ENCODE assay signal across 20 mouse cellular contexts in the genomic region with DNA sequence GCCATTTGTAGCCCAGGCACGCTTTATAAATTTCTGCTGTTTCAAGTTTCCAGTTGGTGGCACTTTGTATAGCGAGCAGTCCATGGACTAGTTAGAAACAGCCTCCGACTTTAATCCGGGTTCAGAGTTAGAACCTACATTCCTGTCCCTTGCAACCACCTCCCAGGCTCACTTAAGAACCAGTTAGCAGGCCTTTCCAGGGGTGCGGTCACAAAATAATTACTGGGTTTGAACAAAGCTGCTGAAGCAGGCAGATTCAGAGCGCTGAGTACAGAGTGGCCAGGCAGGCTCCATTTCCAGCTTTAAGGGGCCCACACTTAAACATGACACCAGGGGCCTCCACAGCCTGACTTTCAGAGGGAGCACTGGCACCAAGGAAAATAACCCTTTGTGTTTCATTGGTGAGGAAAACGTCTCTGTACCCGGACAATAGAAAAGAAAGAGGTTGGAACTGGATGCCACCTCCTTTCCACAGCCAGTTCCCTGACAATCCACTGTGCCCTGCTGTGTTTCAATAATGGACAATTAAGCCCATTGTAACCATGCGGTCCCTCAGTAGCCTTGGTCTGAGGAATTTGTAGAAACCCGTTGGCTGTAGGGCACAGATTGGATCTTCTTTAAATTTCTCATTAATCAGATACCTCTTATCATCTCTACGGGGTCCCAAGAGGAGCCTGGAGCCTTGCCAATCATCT. TPM values are rescaled to one million over a fixed set of nuclear protein-coding genes. Genes with fewer than 3 reads are reported as not detected.
A peak's percentile ranks its signal among the peaks of the same experiment; 100 is the strongest.
DNase-seq lines count a peak whose midpoint lies in the region; ATAC-seq and TF ChIP-seq lines count a peak whose summit lies in the region.
"Had no signal": no experiment of that assay in that cellular context is flagged by ENCODE, and none has a peak within 500 bp of the region (broad histone marks: within the 10 kb centered on the region; RNA-seq: fewer than 3 reads in every experiment).

No protein-coding gene starts in this region.

- no peak overlapping the region for H3K4me3 ChIP-seq in hindbrain, embryonic 10.5 days
- no peak overlapping the region for H3K4me3 ChIP-seq in hindbrain, postnatal 0 days (ENCODE audit: low read length)
- no peak overlapping the region for H3K4me3 ChIP-seq in thymus, adult 2 months (ENCODE audit: control insufficient read depth, insufficient read depth, low read length)
- H3K4me3 ChIP-seq: forebrain, embryonic 13.5 days; limb, embryonic 12.5 days; liver, embryonic 12.5 days had no signal

- no peak for DNase-seq in hindbrain, embryonic 10.5 days (ENCODE audit: low spot score)
- DNase-seq in hindbrain, postnatal 0 days (ENCODE audit: low spot score), result no peak
- peak; percentile 58 for DNase-seq in layer of hippocampus, adult 9-11 months
- no peak for DNase-seq in layer of hippocampus, postnatal 25 days (ENCODE audit: extremely low spot score in 1 of 2, low spot score in 1 of 2)
- peak; percentile 85 for DNase-seq in brain, adult 2 months (ENCODE audit: low read depth, low spot score)
- DNase-seq in lung, postnatal 25 days (ENCODE audit: low spot score), result no peak
- DNase-seq in thymus, adult 2 months, result no peak
- DNase-seq: adrenal gland, adult 8-10 months; B cell, adult 2 months; cerebellum, adult 11 months; cerebellum, postnatal 10 days; gastrocnemius, postnatal 36 days; lung, adult 2 months; lung, postnatal 4 days; thymus, postnatal 4 days had no signal

- H3K4me2 ChIP-seq in hindbrain, postnatal 0 days (ENCODE audit: low read depth, low read length), result no peak overlapping the region
- H3K4me2 ChIP-seq: forebrain, embryonic 13.5 days; limb, embryonic 12.5 days; liver, embryonic 12.5 days had no signal

- 58% methylated on average over 11 of the region's 11 CpGs for WGBS in hindbrain, embryonic 10.5 days
- WGBS in hindbrain, postnatal 0 days, result 52% methylated on average over 11 of the region's 11 CpGs
- 93% methylated on average over 11 of the region's 11 CpGs for WGBS in thymus, adult 2 months

- H3K27me3 ChIP-seq in hindbrain, embryonic 10.5 days (ENCODE audit: insufficient read depth, poor library complexity, severe bottlenecking), result peaks cover 5% of the 10 kb centered on the region; the same call in 1 of the 2 replicates
- no peaks in the 10 kb centered on the region for H3K27me3 ChIP-seq in hindbrain, postnatal 0 days (ENCODE audit: insufficient read depth, low read length)
- H3K27me3 ChIP-seq in thymus, adult 2 months (ENCODE audit: control insufficient read depth, insufficient read depth, low read length), result no peaks in the 10 kb centered on the region
- H3K27me3 ChIP-seq: forebrain, embryonic 13.5 days; limb, embryonic 12.5 days; liver, embryonic 12.5 days had no signal

- TF ChIP-seq CTCF in hindbrain, postnatal 0 days (IDR thresholded peaks at IDR 0.05; ENCODE audit: low read depth), result no peak
- no peak for TF ChIP-seq CTCF in thymus, adult 2 months (IDR thresholded peaks at IDR 0.05; ENCODE audit: borderline replicate concordance, control insufficient read depth, extremely low read depth, insufficient read depth, low read length, poor library complexity)

- peaks cover 14% of the 10 kb centered on the region for H3K4me1 ChIP-seq in hindbrain, embryonic 10.5 days (replicated peaks)
- no peaks in the 10 kb centered on the region for H3K4me1 ChIP-seq in hindbrain, postnatal 0 days (ENCODE audit: insufficient read depth, low read length)
- H3K4me1 ChIP-seq in thymus, adult 2 months (replicated peaks; ENCODE audit: control insufficient read depth, insufficient read depth, low read length), result no peaks in the 10 kb centered on the region
- H3K4me1 ChIP-seq: limb, embryonic 12.5 days; liver, embryonic 12.5 days had no signal

- H3K9ac ChIP-seq in hindbrain, postnatal 0 days (replicated peaks; ENCODE audit: low read length), result no peak overlapping the region
- H3K9ac ChIP-seq: forebrain, embryonic 13.5 days; limb, embryonic 12.5 days; liver, embryonic 12.5 days had no signal

- no peak for ATAC-seq in hindbrain, postnatal 0 days
- ATAC-seq: forebrain, embryonic 13.5 days; inflammation-experienced regulatory T-cells, adult 6 months; liver, embryonic 12.5 days had no signal

- no peak for TF ChIP-seq POLR2A in thymus, adult 2 months (IDR thresholded peaks at IDR 0.05; ENCODE audit: control insufficient read depth, extremely low read depth, insufficient read depth, low read length, poor library complexity)

- H3K36me3 ChIP-seq in hindbrain, embryonic 10.5 days, result no peaks in the 10 kb centered on the region
- H3K36me3 ChIP-seq in hindbrain, postnatal 0 days (ENCODE audit: insufficient read depth, low read length), result no peaks in the 10 kb centered on the region
- no peaks in the 10 kb centered on the region for H3K36me3 ChIP-seq in thymus, adult 2 months (ENCODE audit: control insufficient read depth, insufficient read depth, low read length)
- H3K36me3 ChIP-seq: limb, embryonic 12.5 days; liver, embryonic 12.5 days had no signal

- 0 out of 2 replicates have a peak, but pooled peaks cover 5% of the 10 kb centered on the region for H3K9me3 ChIP-seq in hindbrain, embryonic 10.5 days
- H3K9me3 ChIP-seq in hindbrain, postnatal 0 days (ENCODE audit: low read length), result no peaks in the 10 kb centered on the region
- H3K9me3 ChIP-seq: forebrain, embryonic 13.5 days; liver, embryonic 12.5 days had no signal

- H3K27ac ChIP-seq in hindbrain, embryonic 10.5 days, result peak overlapping the region; percentile 1; the same call in 1 of the 2 replicates
- no peak overlapping the region for H3K27ac ChIP-seq in hindbrain, postnatal 0 days
- H3K27ac ChIP-seq in thymus, adult 2 months (ENCODE audit: control insufficient read depth, insufficient read depth, low read length), result no peak overlapping the region
- H3K27ac ChIP-seq: forebrain, embryonic 13.5 days; kidney, postnatal 0 days; limb, embryonic 12.5 days; liver, embryonic 12.5 days had no signal

RNA-seq across cellular contexts. Expression of a gene that starts 24.5 kb away (rescaled TPM):
- 18.6 and 27.2 TPM in 2 replicates for polyA plus RNA-seq in hindbrain, embryonic 10.5 days (2016; fragmentation: Nextera tagmentation; extraction: Ambion mirVana)
- 111 and 122 TPM in 2 replicates for total RNA-seq in hindbrain, postnatal 0 days (2014; rRNA removed)
- 40.0 and 41.4 TPM in 2 replicates for polyA plus RNA-seq in hindbrain, postnatal 0 days (2015; fragmentation: Nextera tagmentation; extraction: Ambion mirVana)
- total RNA-seq in layer of hippocampus, postnatal 25 days (2021), result 100 to 1,000 TPM; 255 to 275 TPM
- polyA plus RNA-seq in thymus, adult 2 months (2012; rRNA removed), result 3.9 and 4.3 TPM in 2 replicates

Comparison
In these comparisons a context has a peak if more than half of its experiments do, and no peak if none do; other contexts are left out.
1. DNase-seq: peak in layer of hippocampus, adult 9-11 months (single experiment) and brain, adult 2 months (single experiment); none in hindbrain, embryonic 10.5 days (single experiment), hindbrain, postnatal 0 days (single experiment), layer of hippocampus, postnatal 25 days (0 of 2), lung, postnatal 25 days (single experiment) and thymus, adult 2 months (single experiment).